Mouse (Mus musculus): Measurements from ENCODE around the gene Slit2. TPM values are rescaled to one million over a fixed set of nuclear protein-coding genes. Genes with fewer than 3 reads are reported as not detected.

The Slit2 gene
- polyA plus RNA-seq, 1 experiment = 4.9 TPM

GRCm38 (mm10) chr5:47980459-47980858 lies 2.5 kb upstream of the Slit2 start:
- TF ChIP-seq CEBPB (IDR thresholded peaks at IDR 0.05; ENCODE audit: low read depth) (no peak), MYOG (IDR thresholded peaks at IDR 0.05; ENCODE audit: control insufficient read depth, extremely low read depth, insufficient read length) (no peak), USF1 (IDR thresholded peaks at IDR 0.05; ENCODE audit: low read depth) (no peak)
- no peaks in the 10 kb centered on the region for H3K27me3 ChIP-seq (ENCODE audit: control insufficient read depth, insufficient read depth, insufficient read length)
- no peaks in the 10 kb centered on the region for H3K36me3 ChIP-seq (ENCODE audit: control insufficient read depth, insufficient read depth)
- H3K4me3 ChIP-seq (ENCODE audit: insufficient read depth, poor library complexity, severe bottlenecking) = no peak overlapping the region
- H3K79me2 ChIP-seq (ENCODE audit: control insufficient read depth, insufficient read depth) = no peaks in the 10 kb centered on the region
- H3K79me3 ChIP-seq (ENCODE audit: low read depth) = no peaks in the 10 kb centered on the region
- H3ac ChIP-seq (ENCODE audit: control insufficient read depth, insufficient read length, low read depth) = no peak overlapping the region

- Histone ChIP-seq H3K79me2 (ENCODE audit: control insufficient read depth, insufficient read depth) (no peaks in the 10 kb centered on the region), H3K79me3 (ENCODE audit: low read depth) (no peaks in the 10 kb centered on the region), H3K4me3 (ENCODE audit: insufficient read depth, poor library complexity, severe bottlenecking) (no peak overlapping the region), H3K36me3 (ENCODE audit: control insufficient read depth, insufficient read depth) (no peaks in the 10 kb centered on the region), H3K27me3 (ENCODE audit: control insufficient read depth, insufficient read depth, insufficient read length) (no peaks in the 10 kb centered on the region), H3ac (ENCODE audit: control insufficient read depth, insufficient read length, low read depth) (no peak overlapping the region)
- TF ChIP-seq CTCF (IDR thresholded peaks at IDR 0.05; ENCODE audit: control insufficient read depth, insufficient read depth, insufficient read length) (no peak), CEBPB (IDR thresholded peaks at IDR 0.05; ENCODE audit: low read depth) (no peak), FOSL1 (IDR thresholded peaks at IDR 0.05; ENCODE audit: insufficient read depth, low read length, poor library complexity, severe bottlenecking) (no peak), MYOG (IDR thresholded peaks at IDR 0.05; ENCODE audit: control insufficient read depth, extremely low read depth, insufficient read length) (no peak), MAX (IDR thresholded peaks at IDR 0.05) (no peak), USF1 (IDR thresholded peaks at IDR 0.05; ENCODE audit: low read depth) (no peak), MYOD1 (IDR thresholded peaks at IDR 0.05; ENCODE audit: control insufficient read depth, insufficient read length, low read depth) (no peak)
Observed at GRCm38 (mm10) chr5:47981951-47982350, 987 bp upstream of the Slit2 start.

DNA sequence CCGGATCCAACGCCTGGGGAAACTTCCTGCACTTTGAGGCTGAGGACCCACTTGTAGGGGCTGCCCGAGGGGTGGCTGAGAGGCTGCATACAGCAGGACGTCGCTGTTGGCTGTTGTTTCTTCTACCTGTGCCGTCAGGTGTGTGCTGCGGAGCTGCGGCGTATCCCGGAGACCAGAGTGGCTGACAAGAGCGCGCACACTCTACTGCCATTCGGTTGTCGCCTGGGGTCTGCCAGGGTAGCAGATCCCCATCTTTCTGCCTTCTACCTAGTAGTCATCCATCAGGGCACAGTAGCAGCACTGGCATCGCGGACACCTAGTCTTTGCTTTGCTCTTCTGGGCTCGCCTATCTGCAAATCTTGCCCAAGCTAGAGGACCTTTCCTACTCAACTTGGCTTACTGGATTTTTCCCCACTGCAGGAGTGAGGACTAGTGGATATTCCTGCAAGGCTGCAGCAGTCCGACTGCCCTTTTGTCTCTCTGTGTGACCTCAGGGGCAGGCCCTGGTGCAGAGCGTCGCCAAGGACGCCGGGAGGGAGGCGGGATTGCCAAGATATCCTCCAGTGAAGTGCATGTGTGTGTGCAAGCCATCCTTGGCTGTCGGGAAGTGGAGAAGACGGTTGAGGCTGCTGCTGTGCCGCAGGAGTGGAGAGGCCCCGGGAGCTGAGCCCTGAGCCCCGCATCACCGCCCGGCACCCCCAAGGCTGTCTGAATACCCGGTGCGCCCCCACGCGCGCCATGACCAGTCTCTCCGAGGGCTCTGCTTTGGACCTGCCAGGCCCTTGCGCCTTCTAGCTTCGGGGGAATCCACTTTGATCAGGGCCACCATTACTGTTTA lies 1.0 kb downstream of the Slit2 start:
- no peaks in the 10 kb centered on the region for H3K79me2 ChIP-seq (ENCODE audit: control insufficient read depth, insufficient read depth)
- no peak for TF ChIP-seq MAX (IDR thresholded peaks at IDR 0.05)
- TF ChIP-seq FOSL1 (IDR thresholded peaks at IDR 0.05; ENCODE audit: insufficient read depth, low read length, poor library complexity, severe bottlenecking) = no peak
- TF ChIP-seq CTCF (IDR thresholded peaks at IDR 0.05; ENCODE audit: control insufficient read depth, insufficient read depth, insufficient read length) = no peak
- TF ChIP-seq MYOG (IDR thresholded peaks at IDR 0.05; ENCODE audit: control insufficient read depth, extremely low read depth, insufficient read length) = no peak
- TF ChIP-seq MYOD1 (IDR thresholded peaks at IDR 0.05; ENCODE audit: control insufficient read depth, insufficient read length, low read depth) = no peak
- no peak for TF ChIP-seq CEBPB (IDR thresholded peaks at IDR 0.05; ENCODE audit: low read depth)
- no peak for TF ChIP-seq USF1 (IDR thresholded peaks at IDR 0.05; ENCODE audit: low read depth)
- H3ac ChIP-seq (ENCODE audit: control insufficient read depth, insufficient read length, low read depth) = peak overlapping the region; percentile 61

GRCm38 (mm10) chr5:47984584-47985197 lies 1.8 kb downstream of the Slit2 start:
- no peaks in the 10 kb centered on the region for H3K36me3 ChIP-seq (ENCODE audit: control insufficient read depth, insufficient read depth)
- H3K4me3 ChIP-seq (ENCODE audit: insufficient read depth, poor library complexity, severe bottlenecking) = no peak overlapping the region
- no peaks in the 10 kb centered on the region for H3K79me3 ChIP-seq (ENCODE audit: low read depth)
- no peak for TF ChIP-seq FOSL1 (IDR thresholded peaks at IDR 0.05; ENCODE audit: insufficient read depth, low read length, poor library complexity, severe bottlenecking)
- no peak overlapping the region for H3ac ChIP-seq (ENCODE audit: control insufficient read depth, insufficient read length, low read depth)
- H3K79me2 ChIP-seq (ENCODE audit: control insufficient read depth, insufficient read depth) = no peaks in the 10 kb centered on the region
- no peaks in the 10 kb centered on the region for H3K27me3 ChIP-seq (ENCODE audit: control insufficient read depth, insufficient read depth, insufficient read length)

More for the DNA sequence above, 1.0 kb downstream of the Slit2 start:
- Histone ChIP-seq H3K27me3 (ENCODE audit: control insufficient read depth, insufficient read depth, insufficient read length) (no peaks in the 10 kb centered on the region), H3K36me3 (ENCODE audit: control insufficient read depth, insufficient read depth) (no peaks in the 10 kb centered on the region), H3K4me3 (ENCODE audit: insufficient read depth, poor library complexity, severe bottlenecking) (peak overlapping the region; percentile 31), H3K79me3 (ENCODE audit: low read depth) (no peaks in the 10 kb centered on the region)

DNA sequence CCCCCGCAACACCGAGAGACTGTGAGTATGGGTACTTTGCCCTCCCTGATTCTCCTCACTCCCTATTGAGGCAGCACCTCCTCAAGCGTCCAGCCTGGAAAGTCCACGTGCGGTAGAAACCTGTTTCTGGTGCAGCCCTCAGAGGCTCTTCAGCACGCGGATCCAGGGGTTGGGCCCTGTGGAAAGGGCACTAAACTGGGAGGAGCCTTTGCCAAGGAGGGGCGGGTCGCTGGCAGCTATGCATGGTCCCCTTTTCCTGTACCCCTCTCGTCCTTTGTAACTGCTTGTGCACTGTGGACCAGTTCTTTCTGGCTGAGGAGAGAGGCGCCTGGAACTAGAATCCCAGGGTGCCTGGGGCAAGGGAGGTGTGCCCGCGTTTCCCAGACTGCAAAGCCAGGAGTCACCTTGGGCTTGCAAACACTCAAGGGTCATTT lies 2.3 kb downstream of the Slit2 start:
- Histone ChIP-seq H3K4me3 (ENCODE audit: insufficient read depth, poor library complexity, severe bottlenecking) (no peak overlapping the region), H3K79me2 (ENCODE audit: control insufficient read depth, insufficient read depth) (no peaks in the 10 kb centered on the region), H3ac (ENCODE audit: control insufficient read depth, insufficient read length, low read depth) (no peak overlapping the region), H3K27me3 (ENCODE audit: control insufficient read depth, insufficient read depth, insufficient read length) (no peaks in the 10 kb centered on the region), H3K36me3 (ENCODE audit: control insufficient read depth, insufficient read depth) (no peaks in the 10 kb centered on the region), H3K79me3 (ENCODE audit: low read depth) (no peaks in the 10 kb centered on the region)
- TF ChIP-seq FOSL1 (IDR thresholded peaks at IDR 0.05; ENCODE audit: insufficient read depth, low read length, poor library complexity, severe bottlenecking) (no peak), MAX (IDR thresholded peaks at IDR 0.05) (no peak)

All from C2C12 (cell line).